Mouse (Mus musculus) embryonic facial prominence, embryonic 12.5 days (tissue): ENCODE data around the gene Sod3. TPM values are rescaled to one million over a fixed set of nuclear protein-coding genes. Genes with fewer than 3 reads are reported as not detected.

Source experiments
- ATAC-seq: fragments of 200-750 bp; cut with Nextera tagmentation; 2 replicates; pipeline ENCODE4 v1.8.0; 2017; ENCODE audit not compliant: insufficient number of reproducible peaks, insufficient read depth, low FRiP score, low TSS enrichment
- H3K27ac ChIP-seq: fragments of 300-500 bp; sonication (generic); 2 replicates; pipeline ENCODE4 v1.5.1; 2016; ENCODE audit warnings: mild to moderate bottlenecking
- H3K27me3 ChIP-seq: fragments of 300-500 bp; sonication (generic); 2 replicates; pipeline ENCODE4 v1.6.1; 2016; ENCODE audit warnings: mild to moderate bottlenecking, moderate library complexity
- H3K36me3 ChIP-seq: fragments of 300-500 bp; sonication (generic); 2 replicates; pipeline ENCODE4 v1.6.1; 2016; ENCODE audit warnings: mild to moderate bottlenecking
- H3K4me1 ChIP-seq: fragments of 300-500 bp; sonication (generic); 2 replicates; pipeline ENCODE4 v1.6.1; 2016
- H3K4me2 ChIP-seq: fragments of 300-500 bp; sonication (generic); replicated peaks from 2 replicates; pipeline ENCODE4 v1.6.1; 2016; ENCODE audit warnings: mild to moderate bottlenecking, moderate library complexity
- H3K4me3 ChIP-seq: fragments of 300-500 bp; sonication (generic); 2 replicates; pipeline ENCODE4 v1.5.1; 2016; ENCODE audit warnings: mild to moderate bottlenecking
- H3K9ac ChIP-seq: fragments of 300-500 bp; sonication (generic); 2 replicates; pipeline ENCODE4 v1.6.1; 2016; ENCODE audit warnings: mild to moderate bottlenecking, moderate library complexity
- H3K9me3 ChIP-seq: fragments of 300-500 bp; sonication (generic); 2 replicates; pipeline ENCODE4 v1.6.1; 2016; ENCODE audit warnings: mild to moderate bottlenecking, moderate library complexity
- WGBS: fragments of 180-500 bp; shearing (Covaris S2); methylation state at CpG from one replicate; pipeline ENCODE4 v1.1.7; 2016; 5-methylcytosine and 5-hydroxymethylcytosine counted together
- polyA plus RNA-seq: library from polyadenylated mRNA; unstranded; fragments of >200 nt; fragmentation: Nextera tagmentation; extraction: Ambion mirVana; gene quantifications from 2 replicates; pipeline ENCODE4 v1.2.1, GENCODE M21; 2016

The Sod3 gene
- polyA plus RNA-seq, 1 experiment from 2014 or later, result 0.10 TPM

DNA sequence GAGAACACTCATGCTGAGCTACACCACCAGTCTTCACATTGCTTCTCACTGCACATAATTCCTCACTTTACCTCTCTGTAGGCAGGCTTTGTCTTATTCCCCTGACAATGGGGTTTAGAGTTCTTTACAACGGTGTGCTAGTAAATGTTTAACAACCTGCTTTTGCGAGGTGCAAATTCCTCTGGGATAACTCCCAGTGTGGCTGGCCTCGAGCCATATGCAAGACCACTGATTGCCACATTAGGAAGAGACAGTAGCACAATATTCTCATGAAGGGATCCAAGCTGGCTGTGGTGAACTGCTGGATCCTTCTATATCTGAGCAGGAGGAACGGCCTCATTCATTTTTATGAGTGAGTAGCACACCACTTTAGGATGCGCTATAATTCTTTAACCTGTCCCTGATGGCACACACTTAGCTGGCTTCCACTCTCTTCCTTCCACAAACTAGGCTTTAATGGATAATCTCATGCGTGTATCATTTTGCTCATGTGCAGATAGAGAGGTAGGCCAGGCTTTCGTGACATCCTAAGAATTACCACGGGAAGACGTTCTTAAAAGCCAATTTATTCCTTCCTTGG is 6.3 kb upstream of the Sod3 start:
- Histone ChIP-seq H3K9me3 (no peaks in the 10 kb centered on the region), H3K4me1 (0 out of 2 replicates have a peak, but pooled peaks cover 4% of the 10 kb centered on the region), H3K9ac (no peak overlapping the region), H3K27me3 (no peaks in the 10 kb centered on the region), H3K4me3 (no peak overlapping the region), H3K36me3 (no peaks in the 10 kb centered on the region), H3K27ac (no peak overlapping the region), H3K4me2 (no peak overlapping the region)
- WGBS, result 77% methylated on average over 9 of the region's 9 CpGs
- no peak for ATAC-seq

DNA sequence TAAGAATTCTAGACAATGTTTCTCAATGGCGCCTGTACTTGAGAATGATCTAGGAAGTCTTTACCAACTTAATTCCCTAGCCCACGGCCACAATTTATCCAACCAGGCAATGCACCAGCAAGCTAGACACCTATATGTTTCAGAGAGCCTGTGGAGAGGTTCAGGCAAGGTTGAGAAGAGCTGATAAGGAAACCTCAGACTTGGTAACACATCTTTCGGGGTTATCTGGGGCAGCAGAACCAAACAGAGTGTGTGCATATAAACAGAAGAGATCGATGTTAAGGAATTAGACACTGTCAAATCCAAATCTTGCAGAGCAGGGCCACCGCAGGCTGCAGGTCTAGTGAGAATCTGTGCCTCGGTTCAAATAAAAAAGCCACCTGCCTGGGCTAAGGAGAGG is 5.5 kb upstream of the Sod3 start:
- Histone ChIP-seq H3K9ac (no peak overlapping the region), H3K4me2 (no peak overlapping the region), H3K27me3 (no peaks in the 10 kb centered on the region), H3K9me3 (no peaks in the 10 kb centered on the region), H3K27ac (no peak overlapping the region), H3K4me1 (peaks cover 9% of the 10 kb centered on the region), H3K36me3 (no peaks in the 10 kb centered on the region), H3K4me3 (no peak overlapping the region)
- 88% methylated on average over 6 of the region's 6 CpGs for WGBS
- no peak for ATAC-seq

DNA sequence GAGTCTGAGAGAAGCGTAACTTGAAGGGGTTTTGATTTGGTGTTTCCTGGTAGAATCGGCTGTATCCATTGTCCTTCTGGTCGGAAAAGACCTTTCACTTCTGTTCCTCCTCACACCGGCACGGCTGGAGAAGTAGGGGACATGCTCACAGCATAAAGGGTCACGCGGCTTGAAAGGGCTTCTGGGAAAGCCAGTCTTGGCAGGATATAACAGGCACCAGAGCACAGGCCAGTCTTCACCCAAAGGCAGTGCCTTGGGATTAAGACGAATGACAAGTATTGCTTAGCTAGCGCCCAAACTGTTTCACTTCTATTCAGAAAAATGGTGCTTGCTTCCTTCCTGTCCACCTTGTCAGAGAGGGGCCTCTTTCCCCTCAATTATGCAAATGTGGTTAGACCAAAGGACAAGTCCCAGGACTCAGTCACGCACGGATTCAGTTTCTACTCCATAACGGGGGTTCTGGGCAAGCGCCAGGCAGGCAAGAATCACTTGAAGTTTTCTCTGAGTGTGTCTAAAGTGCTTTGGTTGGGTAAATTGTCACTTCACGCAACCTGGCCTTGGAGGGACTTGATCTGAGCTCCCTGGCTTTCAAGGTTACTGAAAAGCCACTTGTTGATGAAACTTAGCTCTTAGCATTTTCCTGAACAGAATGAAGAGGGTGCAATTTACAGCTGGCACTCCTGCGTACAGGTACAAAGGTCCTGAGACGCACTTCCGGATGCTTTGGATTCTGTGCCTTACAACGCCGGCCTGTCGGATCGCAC is 3.1 kb upstream of the Sod3 start:
- Histone ChIP-seq H3K4me2 (no peak overlapping the region), H3K27me3 (no peaks in the 10 kb centered on the region)

DNA sequence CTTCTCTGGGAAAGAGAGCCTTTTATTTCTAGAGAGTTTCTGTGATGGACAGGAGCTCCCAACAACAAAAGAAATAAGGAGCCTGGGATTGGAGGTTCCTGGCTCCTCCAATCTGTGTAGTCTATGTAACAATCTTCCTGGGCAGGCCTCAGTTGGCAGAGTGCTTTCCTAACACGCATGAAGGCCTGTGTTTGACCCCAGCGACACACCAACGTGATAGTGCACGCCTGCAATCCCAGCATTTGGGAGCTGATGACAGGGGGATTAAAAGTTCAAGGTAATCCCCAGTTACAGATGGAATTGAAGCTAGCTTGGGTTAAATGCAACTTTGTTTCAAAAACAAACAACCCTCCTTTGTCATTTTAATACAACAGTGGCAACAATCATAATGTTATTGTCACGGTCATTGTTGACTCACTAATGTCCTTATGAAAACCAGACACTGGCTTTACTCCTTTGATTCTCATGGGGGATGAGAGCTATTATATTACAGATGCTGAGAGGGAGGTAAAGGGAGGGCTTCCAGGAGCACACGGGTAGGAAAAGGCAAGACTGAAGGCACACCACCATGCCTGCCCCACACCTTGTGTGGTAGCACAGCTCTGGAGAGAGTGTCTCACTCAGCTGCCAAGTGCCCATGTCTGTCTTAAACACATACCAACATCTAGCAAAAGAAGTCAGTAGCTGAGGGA is 669 bp upstream of the Sod3 start:
- no peak overlapping the region for H3K9ac ChIP-seq
- peaks cover 2% of the 10 kb centered on the region; the same call in 1 of the 2 replicates for H3K27me3 ChIP-seq
- no peak overlapping the region for H3K27ac ChIP-seq
- 40% methylated on average over 6 of the region's 6 CpGs for WGBS
- H3K4me1 ChIP-seq, result peaks cover 19% of the 10 kb centered on the region
- no peak for ATAC-seq
- no peak overlapping the region for H3K4me2 ChIP-seq
- no peak overlapping the region for H3K4me3 ChIP-seq
- H3K9me3 ChIP-seq, result no peaks in the 10 kb centered on the region
- no peaks in the 10 kb centered on the region for H3K36me3 ChIP-seq

More for the DNA sequence above, 3.1 kb upstream of the Sod3 start:
- ATAC-seq, result no peak
- 66% methylated on average over 21 of the region's 21 CpGs for WGBS
- Histone ChIP-seq H3K36me3 (no peaks in the 10 kb centered on the region), H3K9me3 (no peaks in the 10 kb centered on the region), H3K27ac (no peak overlapping the region), H3K9ac (no peak overlapping the region), H3K4me1 (peaks cover 19% of the 10 kb centered on the region), H3K4me3 (no peak overlapping the region)

DNA sequence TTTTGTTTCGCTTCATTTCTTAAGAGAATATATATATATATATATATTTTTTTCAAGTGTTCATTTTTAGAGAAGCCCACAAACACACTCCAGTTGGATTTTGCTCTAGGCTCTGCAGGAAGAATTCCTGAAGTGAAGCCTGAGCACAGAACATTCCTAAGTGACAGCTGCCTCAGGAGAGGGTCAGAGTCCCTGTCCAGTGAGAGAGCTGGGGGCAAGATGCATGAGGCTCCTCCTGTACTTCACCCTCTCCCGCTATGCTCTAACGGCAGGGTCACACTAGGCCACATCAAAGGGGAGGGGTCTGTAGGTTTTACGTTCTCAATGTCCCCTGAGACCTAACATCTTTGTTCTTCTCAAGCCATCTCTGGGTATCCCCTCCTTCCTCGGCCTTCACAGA is 930 bp downstream of the Sod3 start:
- H3K27me3 ChIP-seq, result peaks cover 5% of the 10 kb centered on the region; the same call in 1 of the 2 replicates
- no peak overlapping the region for H3K27ac ChIP-seq
- 40% methylated on average over 5 of the region's 5 CpGs for WGBS
- no peak for ATAC-seq
- no peaks in the 10 kb centered on the region for H3K36me3 ChIP-seq
- no peak overlapping the region for H3K4me2 ChIP-seq
- peaks cover 19% of the 10 kb centered on the region for H3K4me1 ChIP-seq
- no peak overlapping the region for H3K9ac ChIP-seq
- no peaks in the 10 kb centered on the region for H3K9me3 ChIP-seq
- H3K4me3 ChIP-seq, result no peak overlapping the region

DNA sequence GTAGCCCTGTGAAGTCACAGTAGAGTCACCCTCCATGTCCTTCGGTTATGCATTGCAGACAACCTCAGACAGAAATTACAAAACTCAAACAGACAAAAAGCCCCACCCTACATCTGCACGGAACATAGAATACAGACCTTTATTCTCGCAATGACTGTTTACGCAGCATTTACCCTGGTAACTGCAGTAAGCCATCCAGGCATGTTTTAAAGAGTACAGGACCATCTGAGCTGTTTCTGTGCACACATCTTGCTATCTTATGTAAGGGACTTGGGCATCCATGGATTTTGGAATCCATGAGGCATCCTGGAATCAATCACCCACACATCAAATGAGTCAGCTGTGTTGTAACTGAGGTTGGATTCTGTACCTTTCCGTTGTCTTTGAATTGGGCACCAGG is 2.3 kb downstream of the Sod3 start:
- H3K4me3 ChIP-seq, result no peak overlapping the region
- no peak overlapping the region for H3K4me2 ChIP-seq
- H3K9ac ChIP-seq, result no peak overlapping the region
- H3K27ac ChIP-seq, result no peak overlapping the region
- peaks cover 5% of the 10 kb centered on the region; the same call in 1 of the 2 replicates for H3K27me3 ChIP-seq
- H3K9me3 ChIP-seq, result no peaks in the 10 kb centered on the region
- peaks cover 15% of the 10 kb centered on the region for H3K4me1 ChIP-seq
- H3K36me3 ChIP-seq, result no peaks in the 10 kb centered on the region
- 84% methylated on average over 5 of the region's 5 CpGs for WGBS
- ATAC-seq, result no peak

DNA sequence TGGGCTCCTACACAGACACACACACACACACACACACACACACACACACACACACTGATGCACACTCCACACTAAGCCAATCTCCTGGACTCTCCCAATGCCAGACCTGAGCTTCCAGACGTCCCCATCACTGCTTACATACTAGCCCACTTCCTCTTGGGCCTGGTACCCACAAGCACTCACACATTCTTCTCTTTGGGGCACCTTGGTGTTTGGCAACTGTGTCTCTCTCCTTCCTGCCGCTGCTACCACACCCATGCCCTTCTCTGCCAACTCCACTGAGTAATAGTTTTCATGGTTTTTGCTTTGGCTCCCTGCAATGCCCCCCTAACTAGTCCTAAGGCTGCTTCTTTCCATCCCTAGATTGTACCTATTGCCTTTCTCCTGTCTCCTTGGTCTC is 3.1 kb downstream of the Sod3 start:
- 66% methylated on average over 2 of the region's 2 CpGs for WGBS
- Histone ChIP-seq H3K27me3 (peaks cover 5% of the 10 kb centered on the region; the same call in 1 of the 2 replicates), H3K4me3 (no peak overlapping the region)

DNA sequence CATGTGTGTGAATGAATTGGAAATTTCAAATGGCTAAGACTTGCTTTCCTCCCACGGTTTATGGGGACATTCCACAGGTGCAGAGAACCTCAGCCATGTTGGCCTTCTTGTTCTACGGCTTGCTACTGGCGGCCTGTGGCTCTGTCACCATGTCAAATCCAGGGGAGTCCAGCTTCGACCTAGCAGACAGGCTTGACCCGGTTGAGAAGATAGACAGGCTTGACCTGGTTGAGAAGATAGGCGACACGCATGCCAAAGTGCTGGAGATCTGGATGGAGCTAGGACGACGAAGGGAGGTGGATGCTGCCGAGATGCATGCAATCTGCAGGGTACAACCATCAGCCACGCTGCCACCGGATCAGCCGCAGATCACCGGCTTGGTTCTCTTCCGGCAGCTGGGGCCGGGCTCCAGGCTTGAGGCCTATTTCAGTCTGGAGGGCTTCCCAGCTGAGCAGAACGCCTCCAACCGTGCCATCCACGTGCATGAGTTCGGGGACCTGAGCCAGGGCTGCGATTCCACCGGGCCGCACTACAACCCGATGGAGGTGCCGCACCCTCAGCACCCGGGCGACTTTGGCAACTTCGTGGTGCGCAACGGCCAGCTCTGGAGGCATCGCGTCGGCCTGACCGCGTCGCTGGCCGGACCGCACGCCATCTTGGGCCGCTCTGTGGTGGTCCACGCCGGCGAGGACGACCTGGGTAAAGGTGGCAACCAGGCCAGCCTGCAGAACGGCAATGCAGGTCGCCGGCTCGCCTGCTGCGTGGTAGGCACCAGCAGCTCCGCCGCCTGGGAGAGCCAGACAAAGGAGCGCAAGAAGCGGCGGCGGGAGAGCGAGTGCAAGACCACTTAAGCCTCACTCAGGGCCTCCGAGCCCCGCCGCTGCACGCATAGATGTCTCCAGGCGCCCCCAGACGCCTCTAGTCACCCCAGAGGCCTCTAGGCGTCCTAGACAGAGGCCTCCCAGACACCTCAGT is 4.6 kb downstream of the Sod3 start:
- Histone ChIP-seq H3K4me2 (peak overlapping the region; percentile 29), H3K9ac (0 out of 2 replicates have a peak overlapping the region, but pooled peaks have one; percentile 2), H3K4me3 (no peak overlapping the region), H3K27ac (no peak overlapping the region), H3K27me3 (peaks cover 5% of the 10 kb centered on the region; the same call in 1 of the 2 replicates), H3K4me1 (peaks cover 9% of the 10 kb centered on the region), H3K36me3 (no peaks in the 10 kb centered on the region), H3K9me3 (no peaks in the 10 kb centered on the region)
- no peak for ATAC-seq
- WGBS, result 45% methylated on average over 63 of the region's 63 CpGs

More for the DNA sequence above, 3.1 kb downstream of the Sod3 start:
- no peak overlapping the region for H3K4me2 ChIP-seq
- H3K4me1 ChIP-seq, result peaks cover 15% of the 10 kb centered on the region
- no peak for ATAC-seq
- no peaks in the 10 kb centered on the region for H3K36me3 ChIP-seq
- no peak overlapping the region for H3K27ac ChIP-seq
- H3K9ac ChIP-seq, result no peak overlapping the region
- H3K9me3 ChIP-seq, result no peaks in the 10 kb centered on the region

DNA sequence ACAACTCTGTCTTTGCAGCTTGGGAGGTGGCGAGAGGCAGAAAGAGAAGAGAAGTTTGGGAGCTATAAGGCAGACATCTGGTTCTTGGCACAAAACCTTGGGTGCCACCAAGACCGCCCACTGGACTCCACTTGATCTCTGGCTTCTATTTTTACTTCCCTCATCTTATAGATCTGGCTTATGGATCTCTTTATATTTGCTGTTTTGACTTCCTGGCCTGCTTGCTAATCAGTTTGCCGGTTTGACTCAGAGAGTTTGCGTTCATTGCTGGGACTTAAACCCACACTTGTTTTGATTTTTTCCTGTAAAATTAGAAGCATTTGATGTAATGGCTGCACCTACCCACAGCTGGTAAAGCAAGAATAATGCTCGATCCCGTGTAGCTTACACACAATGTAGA is 7.3 kb downstream of the Sod3 start:
- no peak overlapping the region for H3K4me3 ChIP-seq
- no peak for ATAC-seq
- 80% methylated on average over 6 of the region's 6 CpGs for WGBS
- peaks cover 5% of the 10 kb centered on the region; the same call in 1 of the 2 replicates for H3K27me3 ChIP-seq
- no peaks in the 10 kb centered on the region for H3K4me1 ChIP-seq
- H3K36me3 ChIP-seq, result no peaks in the 10 kb centered on the region
- no peak overlapping the region for H3K4me2 ChIP-seq
- no peak overlapping the region for H3K9ac ChIP-seq
- no peak overlapping the region for H3K27ac ChIP-seq
- no peaks in the 10 kb centered on the region for H3K9me3 ChIP-seq

DNA sequence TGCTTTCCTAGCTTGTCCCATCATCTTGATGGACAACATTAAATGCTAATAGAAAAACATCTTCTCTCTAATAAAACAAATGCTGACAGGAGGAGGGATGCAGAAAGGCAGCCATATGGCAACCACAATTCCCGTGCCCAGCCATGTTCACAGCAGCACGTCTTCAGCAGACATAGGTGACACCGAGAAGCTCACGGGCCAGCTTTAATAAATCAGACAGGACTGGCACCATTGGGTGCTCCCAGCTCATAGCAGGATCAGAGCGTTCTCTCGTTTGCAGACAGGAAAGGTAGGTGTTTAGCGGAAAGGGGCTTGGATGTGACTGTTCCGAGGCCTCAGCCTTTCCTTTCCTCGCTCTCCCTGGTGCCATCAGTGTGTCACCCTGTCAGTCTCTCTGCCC is 12.3 kb downstream of the Sod3 start:
- no peak overlapping the region for H3K27ac ChIP-seq
- no peaks in the 10 kb centered on the region for H3K9me3 ChIP-seq
- ATAC-seq, result no peak
- no peak overlapping the region for H3K9ac ChIP-seq
- H3K36me3 ChIP-seq, result no peaks in the 10 kb centered on the region
- 82% methylated on average over 9 of the region's 9 CpGs for WGBS
- no peak overlapping the region for H3K4me2 ChIP-seq
- no peaks in the 10 kb centered on the region for H3K4me1 ChIP-seq
- no peak overlapping the region for H3K4me3 ChIP-seq
- no peaks in the 10 kb centered on the region for H3K27me3 ChIP-seq

DNA sequence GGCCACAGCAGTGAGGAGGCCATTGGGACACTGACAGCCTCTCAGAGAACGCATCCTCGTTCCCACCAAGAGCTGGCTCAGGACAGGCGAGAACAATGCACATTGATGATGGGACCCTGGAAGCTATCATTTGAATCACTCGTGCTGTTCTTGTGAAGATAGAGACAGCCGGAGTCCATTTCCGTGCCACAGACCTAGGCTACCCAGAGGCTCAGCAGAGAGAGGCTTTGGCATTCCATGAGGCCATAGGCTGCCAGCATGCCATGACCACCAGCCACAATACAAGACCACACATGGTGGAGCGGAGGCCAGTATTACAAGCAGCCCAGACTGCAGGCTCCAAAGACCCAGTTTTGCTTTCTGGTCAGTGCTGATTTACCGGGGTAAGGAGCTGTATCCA is 19.2 kb downstream of the Sod3 start:
- Histone ChIP-seq H3K36me3 (no peaks in the 10 kb centered on the region), H3K27ac (no peak overlapping the region), H3K9ac (no peak overlapping the region), H3K4me2 (no peak overlapping the region), H3K4me1 (0 out of 2 replicates have a peak, but pooled peaks cover 3% of the 10 kb centered on the region), H3K4me3 (no peak overlapping the region), H3K27me3 (no peaks in the 10 kb centered on the region), H3K9me3 (no peaks in the 10 kb centered on the region)
- no peak for ATAC-seq
- 88% methylated on average over 8 of the region's 8 CpGs for WGBS
